Mouse (Mus musculus) right cerebral cortex, postnatal 4 days (tissue): ENCODE data around the gene Cdc42ep1.

ENCODE experiments used
- DNase-seq: peaks from one replicate; pipeline ENCODE4 v3.0.0-alpha.2; 2022

Cdc42ep1 gene

DNA sequence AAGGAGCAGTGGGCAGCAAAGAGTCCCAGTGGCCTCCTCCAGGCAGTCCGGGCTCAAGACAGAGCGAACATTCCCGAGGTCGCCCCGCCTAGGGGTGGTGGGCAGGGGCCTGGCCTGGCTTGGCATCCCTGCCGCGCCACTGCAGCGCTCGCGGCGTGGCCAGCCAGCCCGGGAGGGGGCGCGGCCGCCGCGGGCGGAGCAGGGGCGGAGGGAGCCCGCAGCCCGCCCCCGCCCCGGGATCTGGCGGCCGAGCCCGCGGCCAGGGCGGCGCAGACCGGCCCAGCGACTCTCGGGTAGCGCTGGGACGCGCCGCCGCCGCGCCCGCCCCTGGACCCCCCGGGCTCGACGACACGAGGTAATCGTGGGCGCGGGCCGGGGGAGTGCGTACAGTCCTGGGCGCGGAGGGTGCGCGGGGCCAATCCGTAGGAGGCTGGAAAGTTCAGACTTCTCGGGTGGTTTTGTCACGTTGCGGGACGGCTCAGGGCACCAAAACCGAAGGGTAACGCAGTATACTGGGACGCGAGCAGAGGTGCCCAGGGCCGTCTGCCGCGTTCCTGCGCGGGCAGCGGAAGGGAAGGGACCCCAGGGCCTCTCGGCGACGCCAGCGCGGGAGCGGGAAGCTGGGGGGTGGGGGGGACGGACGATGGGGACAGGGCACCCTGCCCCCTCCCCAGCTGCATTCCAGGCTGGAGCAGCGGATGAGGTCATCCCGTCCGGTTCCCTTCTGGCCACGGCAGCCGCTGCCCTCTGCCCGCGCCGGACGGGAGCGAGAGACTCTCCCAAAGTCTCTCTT lies at the start of gene Cdc42ep1:
Gene Cdc42ep1, plus strand, starts transcription at position 254 of the 793 bp plus-strand sequence.
- no peak for DNase-seq

DNA sequence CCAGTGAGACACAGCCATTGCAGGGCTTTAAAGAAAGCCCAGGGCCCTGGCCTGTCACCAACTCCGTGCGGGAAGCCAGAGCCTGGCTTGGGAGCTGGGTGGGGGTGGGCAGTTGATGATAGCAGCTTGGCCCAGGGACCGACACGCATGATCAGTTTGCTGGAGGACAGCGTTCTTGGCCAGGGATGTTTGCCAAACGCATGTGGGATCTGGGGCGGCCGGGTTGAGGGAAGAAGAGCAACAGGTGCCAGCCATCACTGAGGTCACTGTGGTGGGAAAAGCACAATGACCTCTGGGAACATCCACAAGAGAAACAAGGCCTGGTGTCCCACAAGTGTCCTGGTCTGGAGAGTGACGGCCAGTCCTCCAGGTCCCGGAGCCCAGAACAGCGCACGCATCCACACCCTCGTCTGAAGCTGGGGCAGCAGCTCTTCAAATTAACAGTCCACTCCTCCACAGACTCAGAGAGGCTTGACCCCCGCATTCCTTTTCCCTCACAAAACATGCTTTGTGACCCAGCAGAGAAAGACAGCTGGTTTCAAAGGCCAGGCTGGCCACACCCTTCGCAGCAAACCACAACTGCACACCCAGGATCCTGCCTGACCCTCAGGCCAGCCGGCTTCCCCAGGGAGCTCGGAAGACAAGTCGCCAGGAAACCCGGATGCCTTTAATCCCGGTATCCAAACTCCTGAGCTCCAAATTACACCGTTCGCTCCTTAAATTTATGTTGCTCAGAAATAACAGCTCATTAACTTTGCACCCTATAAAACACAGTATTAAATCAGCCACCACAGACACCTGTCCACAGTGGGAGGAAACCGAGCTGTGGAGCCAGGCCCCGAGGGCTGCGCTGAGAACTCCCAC lies 46.0 kb upstream of the Cdc42ep1 start:
- DNase-seq: no peak

DNA sequence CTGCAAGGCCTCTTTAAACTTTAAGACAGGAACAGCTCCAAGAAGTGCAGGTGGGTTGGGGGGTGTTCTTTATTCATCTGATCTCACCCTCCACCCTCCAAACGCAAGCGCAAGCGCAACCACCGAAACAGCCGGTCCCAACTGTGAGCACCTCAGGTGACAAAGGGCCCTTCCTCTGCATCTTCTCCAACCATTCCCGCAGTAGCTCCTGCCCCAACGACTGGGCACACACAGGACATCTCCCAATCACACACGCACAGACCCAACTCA lies 45.4 kb upstream of the Cdc42ep1 start:
- DNase-seq: no peak

DNA sequence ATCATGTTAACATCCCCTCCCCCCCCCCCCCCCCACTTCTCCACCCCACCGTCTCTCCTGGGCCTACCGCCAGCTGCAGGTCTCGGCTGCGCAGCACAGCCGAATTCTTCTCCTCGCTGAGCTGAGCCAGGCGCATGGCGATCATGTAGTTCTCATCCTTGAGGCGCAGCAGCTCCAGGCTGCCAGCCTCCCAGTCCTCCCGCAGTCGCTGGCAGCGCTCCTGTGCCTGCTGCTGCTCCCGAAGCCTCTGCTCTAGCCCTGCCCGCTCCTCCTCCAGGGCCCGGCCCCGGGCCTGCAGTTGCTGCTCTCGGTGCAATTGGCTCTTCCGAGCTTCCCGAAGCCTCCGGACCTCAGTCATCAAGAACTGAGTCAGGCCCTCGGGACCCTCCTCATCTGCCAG lies 43.4 kb upstream of the Cdc42ep1 start:
- peak; percentile 47 for DNase-seq

DNA sequence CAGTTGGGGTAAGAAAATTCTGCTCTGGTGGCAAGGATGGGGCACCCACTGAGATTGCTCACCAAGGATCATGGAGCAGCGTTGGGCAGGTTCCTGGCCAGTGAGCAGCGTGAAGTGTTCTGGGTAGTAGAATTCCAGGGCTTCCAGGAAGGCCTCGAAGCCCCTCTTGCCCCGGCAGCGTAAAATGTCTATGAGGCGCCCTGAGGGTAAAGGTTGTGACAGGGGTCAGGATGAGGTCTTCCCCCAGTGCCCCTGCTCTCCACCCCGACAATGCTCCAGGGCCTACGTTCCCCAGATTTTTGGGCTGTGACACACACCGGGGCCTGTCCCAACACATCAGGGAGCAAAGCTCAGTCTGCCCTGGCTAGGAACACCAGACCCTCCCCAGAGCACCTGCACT lies 40.9 kb upstream of the Cdc42ep1 start:
- DNase-seq: no peak

DNA sequence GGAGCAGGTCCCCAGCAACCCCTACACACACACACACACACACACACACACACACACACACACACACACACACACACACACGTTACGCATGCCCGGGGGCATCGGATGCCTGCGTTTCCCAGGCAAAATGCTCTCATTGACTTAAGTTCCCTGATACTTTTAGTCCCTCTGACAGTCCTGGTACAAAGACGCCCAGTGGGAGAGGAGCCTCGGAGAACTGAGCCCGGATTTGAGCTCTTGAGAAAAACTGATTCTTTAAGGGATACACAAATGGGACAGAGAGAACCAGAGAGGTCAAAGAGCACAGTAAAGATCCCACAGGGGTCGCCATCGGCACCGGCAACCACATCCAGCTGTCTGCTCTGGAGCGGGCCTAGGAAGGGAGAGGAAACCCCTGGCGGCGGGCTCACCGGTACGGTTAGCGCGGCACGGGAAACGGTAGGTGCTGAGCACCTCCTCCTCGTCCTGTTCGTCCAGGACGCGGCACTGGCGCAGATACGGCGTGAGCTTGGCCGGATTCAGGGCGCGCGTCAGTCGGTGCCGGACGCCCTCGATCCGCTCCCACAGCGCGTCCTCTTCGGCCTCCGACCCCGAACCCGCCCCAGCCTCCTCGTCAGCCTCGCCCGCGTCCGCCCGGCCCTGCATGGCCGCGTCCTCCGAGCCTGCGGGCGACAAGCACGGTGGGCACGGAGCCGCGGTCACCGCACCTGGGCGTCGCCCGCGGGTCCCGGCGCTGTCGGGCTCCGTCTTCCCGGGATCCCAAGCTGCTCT lies 40.3 kb upstream of the Cdc42ep1 start:
- DNase-seq: no peak

DNA sequence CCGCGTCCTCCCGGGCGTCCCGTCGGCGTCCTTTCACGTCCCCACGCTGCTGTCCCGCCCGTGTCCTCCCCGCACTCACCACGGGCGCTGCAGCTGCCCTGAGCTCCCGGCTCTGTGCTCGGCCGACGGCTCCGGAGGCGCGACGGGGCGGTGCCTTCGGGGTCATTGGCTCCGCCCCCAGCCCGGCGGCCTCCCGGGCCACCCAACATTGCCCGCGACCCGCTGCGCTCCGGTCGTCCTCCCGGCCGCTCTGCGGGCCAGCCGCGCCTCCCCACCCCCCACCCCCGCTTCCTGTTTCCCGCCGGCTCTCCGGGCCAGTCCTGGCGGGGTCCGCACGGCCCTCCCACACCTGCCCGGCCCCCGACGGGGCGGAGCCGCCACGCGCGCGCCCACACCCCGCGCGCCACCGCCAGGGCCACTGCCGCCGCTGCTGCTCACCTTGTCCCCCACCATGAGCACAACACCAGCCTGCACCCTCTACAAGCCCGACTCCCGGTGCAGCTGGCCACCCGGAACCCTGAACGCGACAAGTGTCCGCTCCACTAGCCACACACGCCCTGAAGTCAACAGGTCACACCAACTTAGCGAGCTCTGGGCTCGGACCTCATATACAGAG lies 39.5 kb upstream of the Cdc42ep1 start, which contains the start of gene Card10:
Gene Card10, minus strand, starts transcription at position 267 of the 616 bp plus-strand sequence.
- no peak for DNase-seq

DNA sequence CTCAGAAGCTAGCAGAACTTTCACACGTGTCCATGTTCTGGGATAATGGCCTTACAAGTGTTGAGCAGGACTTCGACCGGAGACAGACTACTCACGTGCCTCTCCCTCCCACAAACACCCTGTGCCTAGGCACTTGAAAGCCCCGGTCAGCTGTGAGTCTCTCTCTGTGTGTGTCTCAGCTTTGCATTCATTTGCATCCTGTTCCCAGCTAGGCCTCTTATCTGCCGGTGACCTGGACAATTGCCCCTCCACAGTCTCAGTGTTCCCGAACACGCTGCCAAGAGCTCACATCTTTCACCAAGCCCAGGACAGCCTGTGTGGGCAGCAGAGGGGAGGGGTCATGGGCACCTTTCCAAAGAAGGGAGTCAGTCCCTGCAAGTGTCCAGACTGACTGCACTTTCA lies 38.9 kb upstream of the Cdc42ep1 start:
- no peak for DNase-seq

DNA sequence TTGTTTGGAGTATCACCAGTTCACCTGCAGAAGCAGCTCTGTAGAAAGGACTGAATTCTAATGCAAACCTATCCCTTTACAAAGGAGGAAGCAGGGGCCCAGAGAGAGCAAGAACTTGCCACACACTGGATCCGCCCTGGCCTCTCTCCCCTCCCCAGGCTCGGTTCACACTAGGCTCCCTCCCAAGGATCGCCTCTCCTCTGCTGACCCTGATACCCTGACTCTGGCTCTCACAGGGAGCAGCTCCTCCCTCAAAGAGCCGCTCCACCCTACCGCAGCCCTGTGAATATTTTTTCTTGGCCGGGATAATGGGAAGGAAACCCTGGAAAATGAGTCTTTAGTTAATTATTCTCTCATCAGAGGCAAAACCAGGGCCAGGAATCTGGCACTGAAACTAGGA lies 38.1 kb upstream of the Cdc42ep1 start:
- no peak for DNase-seq

DNA sequence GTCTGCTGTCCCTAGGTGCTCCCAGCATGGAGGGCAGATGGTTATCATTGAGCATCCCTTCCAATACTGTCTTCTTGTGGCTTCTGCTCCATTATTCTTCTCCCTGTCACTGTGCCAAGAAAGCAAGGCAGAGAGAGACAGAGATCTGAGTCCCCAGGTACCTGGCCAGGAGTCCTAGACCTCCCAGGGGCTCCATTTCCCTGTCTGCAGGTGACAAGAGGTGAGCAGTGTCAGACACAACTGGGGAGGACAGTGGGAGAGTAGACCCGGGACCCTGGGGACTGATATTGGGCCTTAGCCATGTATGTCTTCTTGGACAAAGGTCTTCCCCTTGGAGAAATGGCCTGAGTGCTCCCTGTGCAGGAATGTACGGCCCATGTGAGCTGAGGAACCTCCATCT lies 37.1 kb upstream of the Cdc42ep1 start:
- no peak for DNase-seq

DNA sequence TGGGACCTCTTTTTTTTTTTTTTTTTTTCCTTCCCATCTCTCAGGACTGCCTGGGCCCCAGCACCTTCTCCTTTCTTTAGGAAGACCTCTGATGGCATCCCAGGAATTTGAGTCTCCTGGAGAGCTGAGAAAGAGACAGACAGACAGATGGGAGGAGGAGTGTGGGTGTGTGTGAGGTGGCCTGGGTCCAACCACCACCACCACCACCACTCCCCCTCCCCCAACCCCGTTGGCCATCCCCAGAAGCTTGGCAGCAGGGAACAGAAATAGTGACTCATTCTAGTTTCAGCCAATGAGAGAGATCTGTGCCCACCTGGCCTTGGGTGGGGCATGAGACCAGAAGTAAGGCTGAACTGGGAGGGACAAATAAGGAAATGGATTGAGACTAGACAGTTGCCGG lies 35.8 kb upstream of the Cdc42ep1 start:
- DNase-seq: no peak

DNA sequence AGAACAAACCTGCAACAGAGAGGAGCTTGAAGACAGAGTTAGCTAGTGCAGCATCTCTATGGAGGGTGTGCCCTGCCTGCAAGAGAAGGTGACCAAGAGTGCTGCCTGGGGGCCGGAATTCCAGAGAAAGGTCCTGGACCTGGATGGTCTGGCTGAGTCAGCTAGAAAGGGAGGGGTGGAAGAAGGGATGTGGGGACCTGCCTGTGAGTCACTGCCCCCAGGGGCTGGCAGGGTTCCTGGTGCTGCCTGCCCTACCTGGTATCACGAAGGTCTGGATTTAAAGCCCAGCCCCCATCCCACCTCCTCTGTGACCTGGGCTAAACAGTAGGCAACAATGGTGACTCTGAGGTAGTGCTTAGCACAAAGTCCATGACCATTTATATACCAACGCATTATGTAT lies 35.3 kb upstream of the Cdc42ep1 start:
- DNase-seq: no peak

DNA sequence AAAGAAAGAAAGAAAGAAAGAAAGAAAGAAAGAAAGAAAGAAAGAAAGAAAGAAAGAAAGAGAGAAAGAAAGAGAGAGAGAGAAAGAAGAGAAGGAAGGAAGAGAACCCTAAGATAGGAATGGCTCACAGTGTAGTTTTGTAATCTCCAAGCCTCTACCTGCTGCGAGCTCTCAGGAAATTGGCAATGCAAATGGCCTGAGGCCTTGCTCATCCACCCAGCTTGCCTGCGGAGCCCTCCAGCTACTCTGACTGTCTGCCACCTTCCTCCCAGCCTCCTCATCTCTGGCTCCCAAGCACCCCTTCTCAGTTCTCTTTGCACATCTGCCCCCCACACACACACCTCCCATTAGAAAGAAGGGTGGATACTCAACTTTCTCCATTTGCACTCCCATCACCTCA lies 33.4 kb upstream of the Cdc42ep1 start:
- DNase-seq: no peak

DNA sequence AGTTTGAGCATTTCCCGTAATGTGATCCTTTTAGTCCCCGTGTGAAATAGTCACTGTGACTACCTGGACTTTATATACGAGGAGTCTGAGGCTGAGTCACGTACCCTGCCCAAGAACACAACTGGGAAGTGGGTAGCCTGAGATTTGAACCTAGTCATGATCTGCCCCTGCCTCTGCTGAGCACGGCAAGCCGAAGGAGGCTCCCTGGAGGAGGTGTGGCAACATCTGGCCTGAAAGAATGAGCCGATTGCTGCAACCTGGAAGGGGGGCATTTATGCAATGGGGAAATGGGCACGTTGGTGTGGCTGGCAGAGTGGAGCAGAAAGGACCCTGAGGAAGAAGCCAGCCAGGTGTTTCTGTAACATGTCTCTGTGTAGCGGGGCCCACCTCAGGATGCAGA lies 32.7 kb upstream of the Cdc42ep1 start:
- DNase-seq: no peak

DNA sequence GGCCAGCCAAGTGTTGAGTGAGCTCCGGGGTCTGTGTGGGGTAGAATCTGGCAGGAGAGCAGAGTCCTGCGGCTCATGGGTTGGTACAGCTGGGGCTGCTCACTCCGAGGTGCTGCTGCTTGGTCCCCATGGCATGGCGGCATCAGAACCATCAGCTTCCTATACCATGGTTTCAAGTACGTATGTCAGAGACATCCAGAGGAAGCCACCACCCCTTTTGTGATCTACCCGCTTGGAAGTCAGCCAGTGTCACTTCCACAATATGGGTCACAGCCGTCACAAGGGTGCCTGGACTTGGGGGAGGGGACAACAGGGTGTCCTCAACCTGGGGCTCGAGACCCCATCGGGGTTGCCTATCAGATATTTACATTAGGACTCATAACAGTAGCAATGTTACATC lies 32.3 kb upstream of the Cdc42ep1 start:
- DNase-seq: no peak

DNA sequence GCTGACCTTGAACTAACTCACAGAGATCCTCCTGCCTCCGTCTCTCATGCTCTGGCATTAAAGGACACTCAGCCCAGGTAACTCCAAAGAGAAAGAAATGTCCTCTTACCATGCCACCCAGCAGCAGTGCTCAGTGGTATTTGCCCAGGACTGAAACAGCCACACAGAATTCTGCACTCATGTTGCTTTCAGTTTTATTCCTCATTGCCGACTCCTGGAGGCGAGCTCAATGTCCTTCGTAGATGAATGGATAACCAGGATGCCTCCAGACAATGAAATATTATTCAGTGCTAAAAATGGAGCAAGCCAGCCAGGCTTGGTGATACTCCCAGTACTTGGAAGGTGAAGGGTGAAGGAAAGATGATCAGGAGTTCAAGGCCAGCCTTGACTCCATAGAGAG lies 28.8 kb upstream of the Cdc42ep1 start:
- no peak for DNase-seq

DNA sequence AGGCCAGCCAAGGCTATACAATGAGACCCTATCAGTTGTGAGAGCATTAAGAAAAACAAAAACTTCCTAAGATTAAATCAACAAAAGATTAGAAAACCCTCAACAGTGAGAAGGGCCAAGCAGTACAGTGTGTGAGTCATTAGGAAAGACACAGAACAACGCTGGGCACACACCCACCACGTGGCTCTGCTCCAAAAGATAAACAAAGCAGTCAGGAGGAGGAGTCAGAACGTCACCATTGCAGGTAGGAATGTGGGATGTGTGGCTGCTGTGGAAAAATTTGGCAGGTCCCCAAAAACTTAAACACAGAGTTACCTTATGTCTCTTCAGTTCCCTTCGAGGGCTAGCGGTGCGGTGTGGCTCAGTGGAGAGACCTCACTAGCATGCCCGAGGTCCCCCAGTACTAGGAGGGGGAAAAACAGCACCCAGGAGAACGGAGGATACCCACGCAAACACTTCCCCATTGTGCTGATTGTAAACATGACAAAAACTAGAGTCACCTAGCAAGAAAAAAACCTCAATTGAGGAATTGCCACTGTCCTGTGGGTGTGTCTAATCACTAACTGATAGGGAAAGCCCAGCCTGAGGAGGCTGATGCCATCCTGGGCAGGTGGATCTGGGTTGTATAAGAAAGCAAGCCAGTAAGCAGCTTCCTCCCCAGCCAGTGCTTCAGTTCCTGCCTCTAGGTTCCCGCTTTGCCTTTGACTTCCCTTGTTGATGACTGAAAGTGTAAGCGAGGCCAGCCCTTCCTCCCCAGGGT lies 26.9 kb upstream of the Cdc42ep1 start:
- DNase-seq: no peak

DNA sequence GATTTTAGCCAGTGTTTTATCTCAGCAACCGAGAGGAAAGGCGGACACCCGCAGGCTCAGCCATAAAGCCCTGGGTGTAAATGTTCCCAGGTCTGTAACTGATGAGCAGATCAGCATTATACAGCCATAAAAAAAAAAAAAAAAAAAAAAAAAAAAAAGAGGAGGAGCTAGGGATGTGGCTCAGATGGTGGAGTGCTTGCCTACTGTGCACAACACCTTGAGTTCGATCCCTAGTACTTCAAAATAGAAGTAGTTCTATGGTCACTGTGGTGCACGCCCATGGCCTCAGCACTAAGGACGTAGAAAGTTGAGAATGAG lies 26.4 kb upstream of the Cdc42ep1 start:
- DNase-seq: no peak

DNA sequence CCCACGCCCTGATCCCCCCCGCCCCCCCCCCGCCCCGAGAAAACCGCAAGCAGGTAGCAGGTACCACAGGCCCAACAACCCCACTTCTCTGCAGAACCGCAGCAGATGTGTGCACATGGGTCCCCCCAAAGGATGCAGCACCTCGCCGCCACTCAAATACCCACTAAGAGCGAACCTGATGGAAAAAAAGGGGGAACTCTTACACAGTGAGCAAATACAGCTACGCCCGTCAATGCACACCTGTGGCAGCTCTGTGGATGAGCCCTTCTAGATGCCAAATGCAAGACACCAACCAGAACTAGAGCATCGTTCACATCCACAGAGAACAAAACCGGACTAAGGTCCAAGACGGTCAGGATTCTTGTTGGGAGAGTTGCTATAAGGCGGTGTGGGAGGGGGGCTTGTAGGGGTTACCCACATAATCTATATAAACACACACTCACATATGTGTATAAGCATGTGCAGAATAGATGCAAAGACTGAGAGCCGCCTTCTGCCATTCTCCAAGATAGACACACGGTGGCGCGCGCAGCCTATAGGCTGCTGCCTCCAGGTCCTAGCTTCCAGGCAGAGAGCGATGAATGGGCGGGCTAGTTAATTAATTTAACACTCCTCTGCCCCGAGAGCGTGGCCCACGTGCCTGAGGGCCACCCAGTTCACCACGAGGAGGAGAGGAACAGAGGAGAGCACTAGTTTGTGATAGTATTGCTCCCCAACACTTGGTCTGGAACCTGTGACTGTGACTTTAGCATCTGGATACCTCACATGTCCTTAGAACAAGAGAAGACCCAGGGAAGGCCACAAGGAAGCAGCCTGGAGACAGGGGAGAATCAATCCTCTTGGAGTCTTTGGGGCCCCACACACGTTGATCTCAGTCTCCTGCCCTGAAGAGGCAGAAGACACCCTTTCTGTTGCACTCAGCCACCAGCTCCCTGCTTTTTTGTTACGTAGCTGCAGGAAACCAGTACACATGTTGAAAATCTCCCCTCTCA lies 15.9 kb upstream of the Cdc42ep1 start:
- peak; percentile 75 for DNase-seq

DNA sequence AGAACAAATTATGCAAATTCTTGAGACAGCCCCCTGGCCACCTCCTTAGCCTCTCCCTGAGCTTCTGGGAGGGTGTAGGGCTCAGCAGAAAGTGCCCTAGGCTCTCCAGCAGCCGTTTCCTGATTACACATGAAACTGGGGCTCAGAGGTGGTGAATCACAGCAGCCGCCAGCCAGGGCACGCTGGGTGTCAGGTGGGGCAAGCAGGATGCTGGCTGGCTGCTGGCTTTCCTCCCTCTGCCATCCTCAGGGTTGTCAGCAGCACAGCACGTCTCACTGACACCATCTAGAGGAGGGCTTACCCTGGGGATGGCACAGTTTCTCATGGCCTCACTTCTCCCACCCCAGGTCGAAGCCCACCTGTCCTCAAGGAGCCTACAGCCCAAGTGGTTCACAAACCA lies 14.1 kb upstream of the Cdc42ep1 start:
- DNase-seq: no peak

DNA sequence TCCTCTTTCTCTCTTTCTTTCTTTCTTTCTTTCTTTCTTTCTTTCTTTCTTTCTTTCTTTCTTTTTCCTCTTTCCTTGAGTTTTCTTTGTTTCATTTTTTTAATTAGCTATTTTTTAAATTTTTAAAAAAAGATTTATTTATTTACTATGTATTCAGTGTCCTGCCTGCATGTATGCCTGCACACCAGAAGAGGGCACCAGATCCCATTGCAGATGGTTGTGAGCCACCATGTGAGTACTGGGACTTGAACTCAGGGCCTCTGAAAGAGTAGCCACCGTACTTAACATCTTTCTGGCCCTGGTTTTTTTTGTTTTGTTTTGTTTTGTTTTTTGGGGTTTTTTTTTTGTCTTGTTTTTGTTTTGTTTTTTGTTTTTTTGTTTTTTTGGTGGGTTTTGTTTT lies 12.8 kb upstream of the Cdc42ep1 start:
- no peak for DNase-seq
